ENCODE assay signal across 18 mouse cellular contexts in genomic region chr10:43588470-43589177, GRCm38 (mm10). TPM values are rescaled to one million over a fixed set of nuclear protein-coding genes. Genes with fewer than 3 reads are reported as not detected.
DNase-seq lines count a peak whose midpoint lies in the region; ATAC-seq lines count a peak whose summit lies in the region.
"Had no signal": no experiment of that assay in that cellular context is flagged by ENCODE, and none has a peak within 500 bp of the region (broad histone marks: within the 10 kb centered on the region; RNA-seq: fewer than 3 reads in every experiment).

No protein-coding gene starts in this region.

- DNase-seq in limb, embryonic 10.5 days (ENCODE audit: low spot score) = no peak
- peak; percentile 19 for DNase-seq in kidney, postnatal 10 days
- no peak for DNase-seq in left cerebral cortex, postnatal 10 days (ENCODE audit: extremely low spot score in 1 of 2, low spot score in 2 of 2)
- no peak for DNase-seq in layer of hippocampus, postnatal 36 days
- DNase-seq: adrenal gland, postnatal 25 days; cerebellum, adult 11 months; heart, postnatal 10 days; lung, postnatal 10 days; midbrain, embryonic 14.5 days; thymus, postnatal 36 days had no signal

- H3K9me3 ChIP-seq in limb, embryonic 12.5 days = peaks cover 12% of the 10 kb centered on the region; the same call in 1 of the 2 replicates
- no peaks in the 10 kb centered on the region for H3K9me3 ChIP-seq in limb, embryonic 10.5 days (replicated peaks)
- H3K9me3 ChIP-seq in embryonic facial prominence, embryonic 13.5 days = 0 out of 2 replicates have a peak, but pooled peaks cover 4% of the 10 kb centered on the region
- H3K9me3 ChIP-seq in forebrain, embryonic 16.5 days (ENCODE audit: control insufficient read depth, low read length) = no peaks in the 10 kb centered on the region
- H3K9me3 ChIP-seq: forebrain, embryonic 15.5 days; neural tube, embryonic 12.5 days; stomach, embryonic 15.5 days had no signal

- no peak for ATAC-seq in limb, embryonic 12.5 days (ENCODE audit: insufficient number of reproducible peaks, insufficient read depth, low FRiP score, low TSS enrichment, low read depth)
- ATAC-seq in embryonic facial prominence, embryonic 13.5 days (ENCODE audit: insufficient number of reproducible peaks, insufficient read depth, low FRiP score, low TSS enrichment, low read depth) = no peak
- peak; percentile 88 for ATAC-seq in megakaryocyte-erythroid progenitor cell, adult 5-6 weeks (replicated peaks; ENCODE audit: low FRiP score, low TSS enrichment, poor library complexity, severe bottlenecking)
- ATAC-seq in forebrain, embryonic 16.5 days = no peak
- ATAC-seq: forebrain, embryonic 15.5 days had no signal

- peaks cover 12% of the 10 kb centered on the region for H3K4me1 ChIP-seq in limb, embryonic 12.5 days (replicated peaks)
- peaks cover 16% of the 10 kb centered on the region for H3K4me1 ChIP-seq in limb, embryonic 10.5 days
- 0 out of 2 replicates have a peak, but pooled peaks cover 7% of the 10 kb centered on the region for H3K4me1 ChIP-seq in embryonic facial prominence, embryonic 13.5 days
- no peaks in the 10 kb centered on the region for H3K4me1 ChIP-seq in forebrain, embryonic 16.5 days (replicated peaks; ENCODE audit: control insufficient read depth, insufficient read depth, low read length)
- H3K4me1 ChIP-seq: forebrain, embryonic 15.5 days; stomach, embryonic 15.5 days had no signal

- intact Hi-C loops in left cerebral cortex, postnatal 10 days (cut with DNase I) = no loop called here

- no peaks in the 10 kb centered on the region for H3K27me3 ChIP-seq in limb, embryonic 12.5 days
- H3K27me3 ChIP-seq in limb, embryonic 10.5 days (ENCODE audit: low read depth, poor library complexity, severe bottlenecking) = no peaks in the 10 kb centered on the region
- no peaks in the 10 kb centered on the region for H3K27me3 ChIP-seq in embryonic facial prominence, embryonic 13.5 days
- H3K27me3 ChIP-seq in forebrain, embryonic 16.5 days (replicated peaks; ENCODE audit: control insufficient read depth, insufficient read depth, low read length) = no peaks in the 10 kb centered on the region
- H3K27me3 ChIP-seq: CH12.LX; forebrain, embryonic 15.5 days; neural tube, embryonic 12.5 days; stomach, embryonic 15.5 days had no signal

- no peak overlapping the region for H3K4me3 ChIP-seq in limb, embryonic 12.5 days (replicated peaks)
- no peak overlapping the region for H3K4me3 ChIP-seq in limb, embryonic 10.5 days
- no peak overlapping the region for H3K4me3 ChIP-seq in embryonic facial prominence, embryonic 13.5 days
- no peak overlapping the region for H3K4me3 ChIP-seq in forebrain, embryonic 16.5 days (replicated peaks; ENCODE audit: low read length)
- H3K4me3 ChIP-seq: forebrain, embryonic 15.5 days; neural tube, embryonic 12.5 days; stomach, embryonic 15.5 days had no signal

- H3K36me3 ChIP-seq in limb, embryonic 12.5 days = peaks cover 30% of the 10 kb centered on the region
- peaks cover 39% of the 10 kb centered on the region for H3K36me3 ChIP-seq in limb, embryonic 10.5 days
- peaks cover 14% of the 10 kb centered on the region for H3K36me3 ChIP-seq in embryonic facial prominence, embryonic 13.5 days
- peaks cover 11% of the 10 kb centered on the region for H3K36me3 ChIP-seq in forebrain, embryonic 16.5 days (ENCODE audit: control insufficient read depth, insufficient read depth)
- H3K36me3 ChIP-seq: stomach, embryonic 15.5 days had no signal

- H3K9ac ChIP-seq in limb, embryonic 12.5 days (replicated peaks) = no peak overlapping the region
- no peak overlapping the region for H3K9ac ChIP-seq in embryonic facial prominence, embryonic 13.5 days
- no peak overlapping the region for H3K9ac ChIP-seq in forebrain, embryonic 16.5 days (replicated peaks; ENCODE audit: low read depth, low read length)
- H3K9ac ChIP-seq: forebrain, embryonic 15.5 days; neural tube, embryonic 12.5 days; stomach, embryonic 15.5 days had no signal

- H3K4me2 ChIP-seq in limb, embryonic 12.5 days = peak overlapping the region; percentile 21; the same call in 1 of the 2 replicates
- 0 out of 2 replicates have a peak overlapping the region, but pooled peaks have one; percentile 0 for H3K4me2 ChIP-seq in embryonic facial prominence, embryonic 13.5 days
- H3K4me2 ChIP-seq in forebrain, embryonic 16.5 days (ENCODE audit: low read length) = no peak overlapping the region
- H3K4me2 ChIP-seq: forebrain, embryonic 15.5 days; neural tube, embryonic 12.5 days; stomach, embryonic 15.5 days had no signal

- WGBS in limb, embryonic 12.5 days = 59% methylated on average over 8 of the region's 8 CpGs
- 69% methylated on average over 8 of the region's 8 CpGs for WGBS in limb, embryonic 10.5 days
- 69% methylated on average over 8 of the region's 8 CpGs for WGBS in embryonic facial prominence, embryonic 13.5 days
- 73% methylated on average over 8 of the region's 8 CpGs for WGBS in forebrain, embryonic 16.5 days

- H3K27ac ChIP-seq in limb, embryonic 12.5 days = peak overlapping the region; percentile 59; the same call in 1 of the 2 replicates
- no peak overlapping the region for H3K27ac ChIP-seq in limb, embryonic 10.5 days
- no peak overlapping the region for H3K27ac ChIP-seq in embryonic facial prominence, embryonic 13.5 days
- H3K27ac ChIP-seq in forebrain, embryonic 16.5 days (ENCODE audit: low read length) = no peak overlapping the region
- H3K27ac ChIP-seq: forebrain, embryonic 15.5 days; neural tube, embryonic 12.5 days; stomach, embryonic 15.5 days had no signal

RNA-seq across cellular contexts. Expression of gene Cd24a, which starts 10.5 kb away (rescaled TPM):
- polyA plus RNA-seq in limb, embryonic 12.5 days (2016; fragmentation: Nextera tagmentation; extraction: Ambion mirVana) = 612 and 635 TPM in 2 replicates
- polyA plus RNA-seq in limb, embryonic 10.5 days (2016; fragmentation: Nextera tagmentation; extraction: Ambion mirVana) = 568 and 623 TPM in 2 replicates
- polyA plus RNA-seq in embryonic facial prominence, embryonic 13.5 days (2015; fragmentation: Nextera tagmentation; extraction: Ambion mirVana) = 260 and 274 TPM in 2 replicates
- total RNA-seq in megakaryocyte-erythroid progenitor cell, adult 5-6 weeks (2014; fragmentation: Nextera tagmentation) = 709 and 802 TPM in 2 replicates
- 576 and 796 TPM in 2 replicates for total RNA-seq in megakaryocyte-erythroid progenitor cell, adult 5-6 weeks (2017)
- total RNA-seq in left cerebral cortex, postnatal 10 days (2021) = 100 to 1,000 TPM; 118 to 160 TPM
- total RNA-seq in layer of hippocampus, postnatal 36 days (2021) = 10 to 100 TPM; 10.4 to 11.5 TPM
- 918 and 1,051 TPM in 2 replicates for polyA plus RNA-seq in forebrain, embryonic 16.5 days (2015; fragmentation: Nextera tagmentation; extraction: Ambion mirVana)

RNA-seq across cellular contexts. Expression of gene 1700021F05Rik, which starts 47.8 kb away (rescaled TPM):
- polyA plus RNA-seq in limb, embryonic 12.5 days (2016; fragmentation: Nextera tagmentation; extraction: Ambion mirVana) = 55.6 and 64.2 TPM in 2 replicates
- 59.7 and 63.5 TPM in 2 replicates for polyA plus RNA-seq in limb, embryonic 10.5 days (2016; fragmentation: Nextera tagmentation; extraction: Ambion mirVana)
- polyA plus RNA-seq in embryonic facial prominence, embryonic 13.5 days (2015; fragmentation: Nextera tagmentation; extraction: Ambion mirVana) = 66.0 and 76.1 TPM in 2 replicates
- 47.8 and 55.4 TPM in 2 replicates for total RNA-seq in megakaryocyte-erythroid progenitor cell, adult 5-6 weeks (2014; fragmentation: Nextera tagmentation)
- 91.0 and 96.9 TPM in 2 replicates for total RNA-seq in megakaryocyte-erythroid progenitor cell, adult 5-6 weeks (2017)
- total RNA-seq in left cerebral cortex, postnatal 10 days (2021) = 10 to 100 TPM; 45.6 to 50.6 TPM
- 10 to 100 TPM; 42.3 to 43.8 TPM for total RNA-seq in layer of hippocampus, postnatal 36 days (2021)
- polyA plus RNA-seq in forebrain, embryonic 16.5 days (2015; fragmentation: Nextera tagmentation; extraction: Ambion mirVana) = 74.2 and 75.8 TPM in 2 replicates
